Mouse (Mus musculus) thymus, adult 2 months (tissue): ENCODE measurements around the gene Ralgps2. TPM values are rescaled to one million over a fixed set of nuclear protein-coding genes. Genes with fewer than 3 reads are reported as not detected.

Experiments used
- DNase-seq: peaks from one replicate; pipeline ENCODE4 v3.0.0; 2021
- H3K27ac ChIP-seq: fragments of 200-500 bp; 2 replicates; pipeline ENCODE4 v1.5.1; 2012; ENCODE audit warnings: low read length, control low read depth; ENCODE audit not compliant: control insufficient read depth, insufficient read depth
- H3K27me3 ChIP-seq: fragments of 200-500 bp; 2 replicates; pipeline ENCODE4 v1.6.1; 2012; ENCODE audit warnings: mild to moderate bottlenecking, low read length, moderate library complexity, mixed read lengths; ENCODE audit not compliant: control insufficient read depth, insufficient read depth
- H3K36me3 ChIP-seq: fragments of 200-500 bp; 2 replicates; pipeline ENCODE4 v1.6.1; 2012; ENCODE audit warnings: mild to moderate bottlenecking, low read length, moderate library complexity; ENCODE audit not compliant: control insufficient read depth, insufficient read depth
- H3K4me1 ChIP-seq: fragments of 200-500 bp; replicated peaks from 2 replicates; pipeline ENCODE4 v1.6.1; 2012; ENCODE audit warnings: low read length; ENCODE audit not compliant: control insufficient read depth, insufficient read depth
- H3K4me3 ChIP-seq: fragments of 200-500 bp; 2 replicates; pipeline ENCODE4 v1.5.1; 2012; ENCODE audit warnings: mild to moderate bottlenecking, low read length, control low read depth, moderate library complexity; ENCODE audit not compliant: control insufficient read depth, insufficient read depth
- CTCF ChIP-seq: fragments of 200-500 bp; IDR thresholded peaks from 2 replicates; pipeline ENCODE4 v1.5.1; 2012; ENCODE audit warnings: mild to moderate bottlenecking, control low read depth, low read length, moderate library complexity, borderline replicate concordance; ENCODE audit not compliant: control insufficient read depth, poor library complexity, insufficient read depth; ENCODE audit errors: extremely low read depth
- POLR2A ChIP-seq: fragments of 200-500 bp; IDR thresholded peaks from 2 replicates; pipeline ENCODE4 v1.6.1; 2012; ENCODE audit warnings: mild to moderate bottlenecking, low read length, control low read depth, moderate library complexity; ENCODE audit not compliant: control insufficient read depth, poor library complexity, insufficient read depth; ENCODE audit errors: extremely low read depth
- WGBS: fragments of 180-500 bp; shearing (Covaris S2); methylation state at CpG from one replicate; pipeline ENCODE4 v1.1.7; 2018; 5-methylcytosine and 5-hydroxymethylcytosine counted together
- polyA plus RNA-seq: library from polyadenylated mRNA; depleted of rRNA; stranded (reverse); fragments of >200 nt; gene quantifications from 2 replicates; pipeline ENCODE4 v1.2.3, GENCODE M21; 2012

Gene Ralgps2
- polyA plus RNA-seq, 1 experiment = 25.2 TPM

GRCm38 (mm10) chr1:156968107-156968506 lies 28.7 kb upstream of the Ralgps2 start:
- TF ChIP-seq POLR2A (no peak), CTCF (no peak)
- DNase-seq = no peak
- Histone ChIP-seq H3K27ac (no peak overlapping the region), H3K36me3 (no peaks in the 10 kb centered on the region), H3K27me3 (no peaks in the 10 kb centered on the region), H3K4me3 (no peak overlapping the region), H3K4me1 (no peaks in the 10 kb centered on the region)
- 91% methylated on average over 7 of the region's 7 CpGs for WGBS

GRCm38 (mm10) chr1:156964586-156964932 lies 25.1 kb upstream of the Ralgps2 start:
- Histone ChIP-seq H3K4me3 (no peak overlapping the region), H3K27me3 (no peaks in the 10 kb centered on the region), H3K4me1 (no peaks in the 10 kb centered on the region), H3K36me3 (no peaks in the 10 kb centered on the region), H3K27ac (no peak overlapping the region)
- whole genome bisulfite sequencing = 96% methylated on average over 4 of the region's 4 CpGs
- DNase-seq = no peak
- no peak for TF ChIP-seq CTCF
- no peak for TF ChIP-seq POLR2A

- Histone ChIP-seq H3K27me3 (no peaks in the 10 kb centered on the region), H3K4me3 (no peak overlapping the region), H3K36me3 (no peaks in the 10 kb centered on the region), H3K27ac (no peak overlapping the region), H3K4me1 (no peaks in the 10 kb centered on the region)
- TF ChIP-seq CTCF = no peak
- TF ChIP-seq POLR2A = no peak
- no peak for DNase-seq
- 53% methylated on average over 7 of the region's 7 CpGs for WGBS
These were observed 24.6 kb upstream of the Ralgps2 start for GRCm38 (mm10) chr1:156963871-156964585.

- DNase-seq = no peak
- TF ChIP-seq POLR2A = no peak
- TF ChIP-seq CTCF = no peak
- Histone ChIP-seq H3K36me3 (no peaks in the 10 kb centered on the region), H3K4me3 (no peak overlapping the region), H3K27ac (no peak overlapping the region), H3K4me1 (0 out of 2 replicates have a peak, but pooled peaks cover 2% of the 10 kb centered on the region), H3K27me3 (no peaks in the 10 kb centered on the region)
- WGBS = 86% methylated on average over 8 of the region's 8 CpGs
These were observed 22.2 kb upstream of the Ralgps2 start for GRCm38 (mm10) chr1:156961481-156962265.

GRCm38 (mm10) chr1:156959004-156959403 lies 19.6 kb upstream of the Ralgps2 start:
- TF ChIP-seq CTCF (no peak), POLR2A (no peak)
- 56% methylated on average over 5 of the region's 5 CpGs for WGBS
- H3K27me3 ChIP-seq = no peaks in the 10 kb centered on the region
- H3K27ac ChIP-seq = no peak overlapping the region
- H3K4me1 ChIP-seq = peaks cover 10% of the 10 kb centered on the region
- H3K4me3 ChIP-seq = no peak overlapping the region
- H3K36me3 ChIP-seq = no peaks in the 10 kb centered on the region
- no peak for DNase-seq

- peaks cover 10% of the 10 kb centered on the region for H3K4me1 ChIP-seq
- no peaks in the 10 kb centered on the region for H3K36me3 ChIP-seq
- no peak overlapping the region for H3K27ac ChIP-seq
- DNase-seq = no peak
- no peak overlapping the region for H3K4me3 ChIP-seq
- TF ChIP-seq POLR2A (no peak), CTCF (no peak)
- H3K27me3 ChIP-seq = no peaks in the 10 kb centered on the region
- 78% methylated on average over 3 of the region's 3 CpGs for WGBS
These were observed 17.9 kb upstream of the Ralgps2 start for GRCm38 (mm10) chr1:156957360-156957759.
